Comparison of ENCODE assay signal across 9 mouse cellular contexts in genomic region chr1:191073001-191073400, GRCm38 (mm10). TPM values are rescaled to one million over a fixed set of nuclear protein-coding genes. Genes with fewer than 3 reads are reported as not detected.
DNase-seq lines count a peak whose midpoint lies in the region; ATAC-seq and TF ChIP-seq lines count a peak whose summit lies in the region.
"Had no signal": no experiment of that assay in that cellular context is flagged by ENCODE, and none has a peak within 500 bp of the region (broad histone marks: within the 10 kb centered on the region; RNA-seq: fewer than 3 reads in every experiment).

No protein-coding gene starts in this region.

- H3K27ac ChIP-seq in liver, embryonic 15.5 days (replicated peaks) = peak overlapping the region; percentile 53; the same call in 1 of the 2 replicates
- no peak overlapping the region for H3K27ac ChIP-seq in liver, embryonic 12.5 days
- H3K27ac ChIP-seq in bone marrow macrophage, adult 2 months (ENCODE audit: insufficient read depth, low read depth, low read length) = peak overlapping the region; percentile 90
- peak overlapping the region; percentile 54; the same call in 1 of the 2 replicates for H3K27ac ChIP-seq in intestine, embryonic 15.5 days
- no peak overlapping the region for H3K27ac ChIP-seq in hindbrain, embryonic 11.5 days (ENCODE audit: low read depth, low read length)

- no peaks in the 10 kb centered on the region for H3K27me3 ChIP-seq in liver, embryonic 15.5 days
- H3K27me3 ChIP-seq in liver, embryonic 12.5 days (replicated peaks) = no peaks in the 10 kb centered on the region
- H3K27me3 ChIP-seq in intestine, embryonic 15.5 days (replicated peaks) = no peaks in the 10 kb centered on the region
- no peaks in the 10 kb centered on the region for H3K27me3 ChIP-seq in hindbrain, embryonic 11.5 days (ENCODE audit: control insufficient read depth, insufficient read depth, low read length)

- no peak overlapping the region for H3K4me3 ChIP-seq in liver, embryonic 15.5 days (replicated peaks)
- no peak overlapping the region for H3K4me3 ChIP-seq in liver, embryonic 12.5 days
- H3K4me3 ChIP-seq in bone marrow macrophage, adult 2 months (ENCODE audit: insufficient read depth, low read length) = peak overlapping the region; percentile 14; the same call in 1 of the 2 replicates
- no peak overlapping the region for H3K4me3 ChIP-seq in intestine, embryonic 15.5 days (replicated peaks)
- no peak overlapping the region for H3K4me3 ChIP-seq in hindbrain, embryonic 11.5 days (ENCODE audit: low read depth, low read length)

- peaks cover 28% of the 10 kb centered on the region for H3K4me1 ChIP-seq in liver, embryonic 15.5 days (replicated peaks)
- 0 out of 2 replicates have a peak, but pooled peaks cover 6% of the 10 kb centered on the region for H3K4me1 ChIP-seq in liver, embryonic 12.5 days
- peaks cover 51% of the 10 kb centered on the region for H3K4me1 ChIP-seq in bone marrow macrophage, adult 2 months (ENCODE audit: control insufficient read depth, insufficient read depth, low read length)
- 0 out of 2 replicates have a peak, but pooled peaks cover 5% of the 10 kb centered on the region for H3K4me1 ChIP-seq in intestine, embryonic 15.5 days (replicated peaks)
- no peaks in the 10 kb centered on the region for H3K4me1 ChIP-seq in hindbrain, embryonic 11.5 days (replicated peaks; ENCODE audit: control insufficient read depth, insufficient read depth, low read length)

- no peak for TF ChIP-seq CTCF in bone marrow macrophage, adult 2 months (IDR thresholded peaks at IDR 0.05; ENCODE audit: low read depth, low read length)

- DNase-seq in thymus, postnatal 36 days = no peak
- DNase-seq in hindbrain, embryonic 11.5 days (ENCODE audit: low spot score) = no peak

- no peak for TF ChIP-seq POLR2A in bone marrow macrophage, adult 2 months (IDR thresholded peaks at IDR 0.05; ENCODE audit: borderline replicate concordance, low read depth, low read length)

- H3K9me3 ChIP-seq in liver, embryonic 15.5 days (replicated peaks) = no peaks in the 10 kb centered on the region
- H3K9me3 ChIP-seq in liver, embryonic 12.5 days (replicated peaks) = no peaks in the 10 kb centered on the region
- no peaks in the 10 kb centered on the region for H3K9me3 ChIP-seq in intestine, embryonic 15.5 days
- no peaks in the 10 kb centered on the region for H3K9me3 ChIP-seq in hindbrain, embryonic 11.5 days (ENCODE audit: control insufficient read depth, low read length)

- H3K36me3 ChIP-seq in liver, embryonic 15.5 days (replicated peaks) = peaks cover 97% of the 10 kb centered on the region
- peaks cover 100% of the 10 kb centered on the region for H3K36me3 ChIP-seq in liver, embryonic 12.5 days
- peaks cover 25% of the 10 kb centered on the region for H3K36me3 ChIP-seq in intestine, embryonic 15.5 days
- H3K36me3 ChIP-seq in hindbrain, embryonic 11.5 days (ENCODE audit: control insufficient read depth, insufficient read depth, low read length) = peaks cover 10% of the 10 kb centered on the region

- WGBS in liver, embryonic 15.5 days (ENCODE audit: insufficient replicate concordance) = 79% methylated on average over 6 of the region's 6 CpGs
- 74% methylated on average over 6 of the region's 6 CpGs for WGBS in liver, embryonic 12.5 days (ENCODE audit: insufficient replicate concordance)
- 70% methylated on average over 6 of the region's 6 CpGs for WGBS in intestine, embryonic 15.5 days
- WGBS in hindbrain, embryonic 11.5 days = 90% methylated on average over 6 of the region's 6 CpGs

- ATAC-seq in liver, embryonic 15.5 days (ENCODE audit: insufficient read depth) = peak; percentile 40
- no peak for ATAC-seq in liver, embryonic 12.5 days
- ATAC-seq in intestine, embryonic 15.5 days = no peak
- ATAC-seq in megakaryocyte, adult 5-6 weeks (ENCODE audit: poor library complexity, severe bottlenecking) = peak; percentile 69
- ATAC-seq in activated CD4-positive, CD25-positive, alpha-beta regulatory T cell, adult 4 months = no peak
- ATAC-seq in hindbrain, embryonic 11.5 days (ENCODE audit: low FRiP score) = no peak

- no peak overlapping the region for H3K4me2 ChIP-seq in liver, embryonic 15.5 days
- no peak overlapping the region for H3K4me2 ChIP-seq in liver, embryonic 12.5 days
- H3K4me2 ChIP-seq in intestine, embryonic 15.5 days (replicated peaks) = no peak overlapping the region
- no peak overlapping the region for H3K4me2 ChIP-seq in hindbrain, embryonic 11.5 days (replicated peaks; ENCODE audit: low read depth, low read length)

- no peak overlapping the region for H3K9ac ChIP-seq in liver, embryonic 15.5 days
- H3K9ac ChIP-seq in liver, embryonic 12.5 days = no peak overlapping the region
- no peak overlapping the region for H3K9ac ChIP-seq in intestine, embryonic 15.5 days
- H3K9ac ChIP-seq in hindbrain, embryonic 11.5 days (ENCODE audit: low read depth, low read length) = no peak overlapping the region

RNA-seq across cellular contexts. Expression of gene Nsl1, which starts 10.2 kb away (rescaled TPM):
- polyA plus RNA-seq in liver, embryonic 15.5 days (2015; fragmentation: Nextera tagmentation; extraction: Ambion mirVana) = 14.3 and 14.6 TPM in 2 replicates
- polyA plus RNA-seq in liver, embryonic 12.5 days (2016; fragmentation: Nextera tagmentation; extraction: Ambion mirVana) = 22.0 and 24.2 TPM in 2 replicates
- polyA plus RNA-seq in bone marrow macrophage, adult 2 months (2012; ENCODE audit: insufficient read depth, insufficient read length, missing spikeins) = 7.7 and 9.5 TPM in 2 replicates
- 17.0 and 18.8 TPM in 2 replicates for polyA plus RNA-seq in intestine, embryonic 15.5 days (2015; fragmentation: Nextera tagmentation; extraction: Ambion mirVana)
- 7.3 and 8.1 TPM in 2 replicates for total RNA-seq in megakaryocyte, adult 5-6 weeks (2015)
- 19.7 and 22.0 TPM in 2 replicates for total RNA-seq in megakaryocyte, adult 5-6 weeks (2017)
- polyA plus RNA-seq in activated CD4-positive, CD25-positive, alpha-beta regulatory T cell, adult 4 months (2017; shearing (Covaris generic)) = 1 to 10 TPM; 2.0 to 5.2 TPM
- polyA plus RNA-seq in hindbrain, embryonic 11.5 days (2014; fragmentation: Nextera tagmentation; extraction: Ambion mirVana) = 17.9 and 20.4 TPM in 2 replicates

RNA-seq across cellular contexts. Expression of gene Tatdn3, which starts 10.3 kb away (rescaled TPM):
- polyA plus RNA-seq in liver, embryonic 15.5 days (2015; fragmentation: Nextera tagmentation; extraction: Ambion mirVana) = 5.6 and 6.7 TPM in 2 replicates
- polyA plus RNA-seq in liver, embryonic 12.5 days (2016; fragmentation: Nextera tagmentation; extraction: Ambion mirVana) = 8.9 and 9.8 TPM in 2 replicates
- 19.0 and 19.1 TPM in 2 replicates for polyA plus RNA-seq in bone marrow macrophage, adult 2 months (2012; ENCODE audit: insufficient read depth, insufficient read length, missing spikeins)
- polyA plus RNA-seq in intestine, embryonic 15.5 days (2015; fragmentation: Nextera tagmentation; extraction: Ambion mirVana) = 11.9 and 12.6 TPM in 2 replicates
- total RNA-seq in megakaryocyte, adult 5-6 weeks (2015) = 20.0 and 24.7 TPM in 2 replicates
- total RNA-seq in megakaryocyte, adult 5-6 weeks (2017) = 9.9 and 11.8 TPM in 2 replicates
- 10 to 100 TPM in 1 of 2 experiments, 1 to 10 TPM in 1; 7.3 to 10.8 TPM for polyA plus RNA-seq in activated CD4-positive, CD25-positive, alpha-beta regulatory T cell, adult 4 months (2017; shearing (Covaris generic))
- 10.4 and 12.7 TPM in 2 replicates for polyA plus RNA-seq in hindbrain, embryonic 11.5 days (2014; fragmentation: Nextera tagmentation; extraction: Ambion mirVana)

RNA-seq across cellular contexts. Expression of gene Batf3, which starts 24.6 kb away (rescaled TPM):
- polyA plus RNA-seq in liver, embryonic 15.5 days (2015; fragmentation: Nextera tagmentation; extraction: Ambion mirVana) = 1.9 and 2.0 TPM in 2 replicates
- 2.6 and 3.7 TPM in 2 replicates for polyA plus RNA-seq in liver, embryonic 12.5 days (2016; fragmentation: Nextera tagmentation; extraction: Ambion mirVana)
- polyA plus RNA-seq in bone marrow macrophage, adult 2 months (2012; ENCODE audit: insufficient read depth, insufficient read length, missing spikeins) = 5.6 and 7.0 TPM in 2 replicates
- 7.2 and 10.5 TPM in 2 replicates for polyA plus RNA-seq in intestine, embryonic 15.5 days (2015; fragmentation: Nextera tagmentation; extraction: Ambion mirVana)
- 5.2 and 11.7 TPM in 2 replicates for total RNA-seq in megakaryocyte, adult 5-6 weeks (2015)
- 1.8 and 3.4 TPM in 2 replicates for total RNA-seq in megakaryocyte, adult 5-6 weeks (2017)
- not detected for polyA plus RNA-seq in activated CD4-positive, CD25-positive, alpha-beta regulatory T cell, adult 4 months (2017; shearing (Covaris generic))
- polyA plus RNA-seq in hindbrain, embryonic 11.5 days (2014; fragmentation: Nextera tagmentation; extraction: Ambion mirVana) = 4.6 TPM in 2 replicates

RNA-seq across cellular contexts. Expression of gene Spata45, which starts 36.6 kb away (rescaled TPM):
- not detected in 2 replicates for polyA plus RNA-seq in liver, embryonic 15.5 days (2015; fragmentation: Nextera tagmentation; extraction: Ambion mirVana)
- not detected in 2 replicates for polyA plus RNA-seq in liver, embryonic 12.5 days (2016; fragmentation: Nextera tagmentation; extraction: Ambion mirVana)
- not detected in 2 replicates for polyA plus RNA-seq in bone marrow macrophage, adult 2 months (2012; ENCODE audit: insufficient read depth, insufficient read length, missing spikeins)
- not detected in 2 replicates for polyA plus RNA-seq in intestine, embryonic 15.5 days (2015; fragmentation: Nextera tagmentation; extraction: Ambion mirVana)
- not detected in 2 replicates for total RNA-seq in megakaryocyte, adult 5-6 weeks (2015)
- total RNA-seq in megakaryocyte, adult 5-6 weeks (2017) = not detected in 2 replicates
- polyA plus RNA-seq in activated CD4-positive, CD25-positive, alpha-beta regulatory T cell, adult 4 months (2017; shearing (Covaris generic)) = not detected
- not detected in 2 replicates for polyA plus RNA-seq in hindbrain, embryonic 11.5 days (2014; fragmentation: Nextera tagmentation; extraction: Ambion mirVana)
- total RNA-seq: layer of hippocampus, adult 8-10 months had no signal

RNA-seq across cellular contexts. Expression of gene Flvcr1, which starts 47.0 kb away (rescaled TPM):
- 2.5 and 3.4 TPM in 2 replicates for polyA plus RNA-seq in liver, embryonic 15.5 days (2015; fragmentation: Nextera tagmentation; extraction: Ambion mirVana)
- 7.5 and 7.6 TPM in 2 replicates for polyA plus RNA-seq in liver, embryonic 12.5 days (2016; fragmentation: Nextera tagmentation; extraction: Ambion mirVana)
- 30.3 and 33.8 TPM in 2 replicates for polyA plus RNA-seq in bone marrow macrophage, adult 2 months (2012; ENCODE audit: insufficient read depth, insufficient read length, missing spikeins)
- polyA plus RNA-seq in intestine, embryonic 15.5 days (2015; fragmentation: Nextera tagmentation; extraction: Ambion mirVana) = 9.8 and 10.7 TPM in 2 replicates
- total RNA-seq in megakaryocyte, adult 5-6 weeks (2015) = 52.7 and 55.5 TPM in 2 replicates
- 45.4 and 57.0 TPM in 2 replicates for total RNA-seq in megakaryocyte, adult 5-6 weeks (2017)
- 1 to 10 TPM; 6.1 to 8.5 TPM for polyA plus RNA-seq in activated CD4-positive, CD25-positive, alpha-beta regulatory T cell, adult 4 months (2017; shearing (Covaris generic))
- 9.5 and 9.6 TPM in 2 replicates for polyA plus RNA-seq in hindbrain, embryonic 11.5 days (2014; fragmentation: Nextera tagmentation; extraction: Ambion mirVana)

Comparison
In these comparisons a context has a peak if more than half of its experiments do, and no peak if none do; other contexts are left out.
1. ATAC-seq: peak in liver, embryonic 15.5 days (single experiment) and megakaryocyte, adult 5-6 weeks (single experiment); none in liver, embryonic 12.5 days (single experiment), intestine, embryonic 15.5 days (single experiment), activated CD4-positive, CD25-positive, alpha-beta regulatory T cell, adult 4 months (single experiment) and hindbrain, embryonic 11.5 days (single experiment).
2. H3K27ac ChIP-seq: peak in liver, embryonic 15.5 days (single experiment), bone marrow macrophage, adult 2 months (single experiment) and intestine, embryonic 15.5 days (single experiment); none in liver, embryonic 12.5 days (single experiment) and hindbrain, embryonic 11.5 days (single experiment).